Mouse (Mus musculus): ENCODE measurements at regions not wholly inside any gene's neighbourhood (a gene's known extent, or its start where the extent isn't known, plus 50 kb on each side); places are given as distances from the start of the nearest gene placed in this dataset.

DNA sequence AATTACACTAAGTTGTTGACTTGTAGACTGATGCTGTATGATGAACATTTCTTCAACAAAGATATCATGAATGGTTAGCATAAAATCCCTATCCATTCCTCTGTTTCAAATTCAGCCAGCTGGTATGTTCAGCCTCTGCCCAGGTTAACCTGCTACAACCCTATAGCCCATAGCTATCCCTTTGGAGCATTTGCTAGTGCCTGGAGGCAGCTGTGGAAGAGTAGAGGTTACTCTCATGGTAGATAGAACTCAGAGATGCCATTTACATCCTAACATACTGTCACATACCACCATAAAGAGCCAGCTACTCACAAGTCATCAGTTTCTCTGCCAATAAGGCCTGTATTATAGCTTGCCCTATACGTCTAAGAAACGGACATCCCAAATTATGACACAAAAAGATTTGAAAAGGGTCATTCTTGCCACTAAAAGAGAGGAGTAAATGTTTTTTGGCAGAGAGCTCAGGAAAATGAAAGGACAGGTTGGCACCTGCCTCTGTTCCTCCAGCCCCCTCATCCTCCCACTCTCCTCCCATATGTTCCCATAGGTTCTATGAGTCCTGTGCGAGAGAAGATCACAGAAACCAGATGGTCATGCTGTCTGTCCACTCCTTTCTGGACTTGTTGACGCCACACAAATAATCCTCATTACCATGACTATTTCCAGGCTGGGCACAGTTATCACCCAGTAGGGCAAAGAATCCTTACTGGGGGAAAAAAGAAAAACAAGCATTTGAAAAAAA is 156.5 kb upstream of the Ngly1 start:
- in situ Hi-C loops (cut with MboI; ENCODE audit: low pct_unique_long_range_greater_than_20kb), result no loop called here
- DNase-seq (ENCODE audit: low read depth, low spot score) (no peak), ATAC-seq (no peak)
- H3K27me3 ChIP-seq, result no peaks in the 10 kb centered on the region
- ChIA-PET POLR2A (no interaction called here), CTCF (no interaction called here)
- TF ChIP-seq CTCF (IDR thresholded peaks at IDR 0.05), result no peak

DNA sequence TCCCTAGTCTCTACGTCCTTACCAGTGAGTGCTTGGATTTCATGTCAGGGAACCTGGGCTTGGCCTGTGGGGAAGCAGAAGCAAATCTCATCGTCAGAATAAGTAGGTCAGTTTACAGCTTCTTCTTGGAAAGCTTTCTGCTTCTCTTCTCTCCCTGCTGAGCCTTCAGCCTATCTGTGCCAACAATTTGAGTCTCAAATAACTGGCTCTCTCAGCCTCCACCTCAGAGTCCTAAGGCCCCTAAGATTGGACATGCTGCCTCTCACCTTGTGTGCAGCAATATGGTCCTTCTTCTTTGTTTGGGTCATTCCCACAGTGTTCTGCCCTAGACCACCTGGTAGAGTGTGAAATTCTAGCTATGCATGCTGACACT is 156.0 kb upstream of the Ngly1 start:
- DNase-seq (ENCODE audit: low read depth, low spot score), result no peak
- in situ Hi-C loops (cut with MboI; ENCODE audit: low pct_unique_long_range_greater_than_20kb), result no loop called here
- ATAC-seq, result no peak
- no peaks in the 10 kb centered on the region for H3K27me3 ChIP-seq
- POLR2A ChIA-PET, result no interaction called here
- CTCF ChIA-PET, result no interaction called here
- no peak for TF ChIP-seq CTCF (IDR thresholded peaks at IDR 0.05)

DNA sequence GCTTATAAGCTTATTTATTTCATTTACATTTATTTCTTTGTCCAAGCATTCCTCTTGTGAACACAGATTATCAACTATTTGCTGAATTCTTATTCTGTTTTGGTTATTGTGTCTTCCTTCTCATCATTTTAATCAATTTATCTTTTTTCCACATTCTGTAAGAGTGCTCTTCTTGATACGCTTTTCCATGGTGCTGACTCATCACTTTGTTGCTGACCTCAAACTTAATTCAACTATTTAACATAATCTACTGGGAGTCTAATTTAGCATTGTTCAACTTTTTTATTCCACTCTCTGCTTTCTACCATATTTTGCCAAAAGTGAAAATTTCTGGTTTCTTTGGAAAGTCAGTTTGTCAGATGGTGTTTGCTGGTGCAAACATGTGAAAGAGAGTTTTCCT is 139.7 kb upstream of the Ngly1 start:
- DNase-seq (ENCODE audit: low read depth, low spot score) (no peak), ATAC-seq (no peak)
- in situ Hi-C loops (cut with MboI; ENCODE audit: low pct_unique_long_range_greater_than_20kb), result no loop called here
- no peaks in the 10 kb centered on the region for H3K27me3 ChIP-seq
- CTCF ChIA-PET, result no interaction called here
- POLR2A ChIA-PET, result no interaction called here
- no peak for TF ChIP-seq CTCF (IDR thresholded peaks at IDR 0.05)

GRCm38 (mm10) chr14:16132672-16133071 is 116.4 kb upstream of the Ngly1 start:
- no peak for ATAC-seq
- DNase-seq (ENCODE audit: low read depth, low spot score), result no peak
- in situ Hi-C loops (cut with MboI; ENCODE audit: low pct_unique_long_range_greater_than_20kb), result no loop called here
- peaks cover 4% of the 10 kb centered on the region for H3K27me3 ChIP-seq
- TF ChIP-seq CTCF (IDR thresholded peaks at IDR 0.05), result no peak
- CTCF ChIA-PET, result no interaction called here
- POLR2A ChIA-PET, result no interaction called here

- POLR2A ChIA-PET, result no interaction called here
- DNase-seq (ENCODE audit: low read depth, low spot score), result no peak
- CTCF ChIA-PET, result interaction anchor here (1.6 kb wide), 1 partner anchor 9 kb away, joined by 7 read pairs; no protein-coding TSS in a partner anchor
These were observed 115.7 kb upstream of the Ngly1 start for GRCm38 (mm10) chr14:16133410-16133809.

DNA sequence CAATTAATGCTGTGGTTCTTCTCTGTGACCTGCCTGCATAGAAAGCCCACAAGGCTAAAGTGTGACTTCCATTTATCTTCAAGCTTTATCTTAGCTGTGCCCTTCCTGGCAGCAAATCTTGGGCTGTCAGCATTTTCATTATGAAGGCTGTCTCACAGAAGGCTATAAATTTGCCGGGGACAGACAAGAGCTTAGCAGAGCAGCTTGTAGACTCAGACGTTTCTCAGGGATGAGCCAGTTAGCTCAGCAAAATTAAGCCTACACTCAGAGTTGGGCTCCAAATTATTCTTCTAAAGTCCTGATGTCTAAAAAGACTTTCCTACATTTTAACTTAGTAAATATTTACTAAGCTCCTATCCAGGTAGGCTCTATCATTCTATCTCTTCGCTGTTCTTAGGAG is 112.9 kb upstream of the Ngly1 start:
- peaks cover 8% of the 10 kb centered on the region for H3K27me3 ChIP-seq
- TF ChIP-seq CTCF (IDR thresholded peaks at IDR 0.05), result no peak
- CTCF ChIA-PET, result interaction anchor here (0.7 to 2.0 kb wide), 2 partner anchors 69 to 244 kb away, joined by 3 to 4 read pairs; no protein-coding TSS in a partner anchor
- no peak for DNase-seq (ENCODE audit: low read depth, low spot score)
- ATAC-seq, result no peak
- in situ Hi-C loops (cut with MboI; ENCODE audit: low pct_unique_long_range_greater_than_20kb), result no loop called here
- POLR2A ChIA-PET, result no interaction called here

More at GRCm38 (mm10) chr14:16133410-16133809, 115.7 kb upstream of the Ngly1 start:
- in situ Hi-C loops (cut with MboI; ENCODE audit: low pct_unique_long_range_greater_than_20kb), result no loop called here
- peaks cover 8% of the 10 kb centered on the region for H3K27me3 ChIP-seq
- ATAC-seq, result no peak
- TF ChIP-seq CTCF (IDR thresholded peaks at IDR 0.05), result no peak

DNA sequence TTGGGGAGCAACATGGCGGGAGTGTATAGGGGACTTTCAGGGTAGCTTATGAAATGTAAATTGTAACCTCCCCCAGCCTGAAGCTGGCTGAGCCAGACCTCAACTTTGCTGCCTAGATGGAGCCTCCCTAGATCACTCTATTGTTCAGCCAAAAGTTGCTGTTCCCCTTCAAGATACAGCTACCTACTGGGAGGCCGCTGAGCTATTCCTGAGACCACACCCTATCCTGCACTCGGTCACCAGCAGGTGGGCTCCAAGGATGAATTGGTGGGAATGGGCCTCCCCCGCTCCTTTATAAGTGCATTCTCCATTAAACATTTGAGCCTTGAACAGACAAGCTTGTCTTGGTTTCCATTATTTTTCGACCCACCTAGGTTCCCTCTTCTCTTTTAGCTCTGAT is 104.8 kb upstream of the Ngly1 start:
- no peak for DNase-seq (ENCODE audit: low read depth, low spot score)
- ChIA-PET CTCF (no interaction called here), POLR2A (no interaction called here)
- TF ChIP-seq CTCF (IDR thresholded peaks at IDR 0.05), result no peak
- in situ Hi-C loops (cut with MboI; ENCODE audit: low pct_unique_long_range_greater_than_20kb), result no loop called here
- no peaks in the 10 kb centered on the region for H3K27me3 ChIP-seq
- ATAC-seq, result no peak

DNA sequence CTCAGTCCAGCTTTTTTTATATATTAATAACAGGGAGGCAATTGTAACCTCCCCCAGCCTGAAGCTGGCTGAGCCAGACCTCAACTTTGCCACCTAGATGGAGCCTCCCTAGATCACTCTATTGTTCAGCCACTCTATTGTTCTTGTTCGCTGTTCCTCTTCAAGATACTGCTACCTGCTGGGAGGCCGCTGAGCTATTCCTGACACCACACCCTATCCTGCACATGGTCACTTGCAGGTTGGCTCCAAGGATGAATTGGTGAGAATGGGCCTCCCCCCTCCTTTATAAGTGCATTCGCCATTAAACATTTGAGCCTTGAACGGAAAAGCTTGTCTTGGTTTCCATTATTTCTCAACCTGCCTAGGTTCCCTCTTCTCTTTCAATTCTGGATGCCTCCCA is 102.3 kb upstream of the Ngly1 start:
- no peak for ATAC-seq
- ChIA-PET CTCF (no interaction called here), POLR2A (no interaction called here)
- no peak for TF ChIP-seq CTCF (IDR thresholded peaks at IDR 0.05)
- in situ Hi-C loops (cut with MboI; ENCODE audit: low pct_unique_long_range_greater_than_20kb), result no loop called here
- DNase-seq (ENCODE audit: low read depth, low spot score), result no peak
- no peaks in the 10 kb centered on the region for H3K27me3 ChIP-seq

DNA sequence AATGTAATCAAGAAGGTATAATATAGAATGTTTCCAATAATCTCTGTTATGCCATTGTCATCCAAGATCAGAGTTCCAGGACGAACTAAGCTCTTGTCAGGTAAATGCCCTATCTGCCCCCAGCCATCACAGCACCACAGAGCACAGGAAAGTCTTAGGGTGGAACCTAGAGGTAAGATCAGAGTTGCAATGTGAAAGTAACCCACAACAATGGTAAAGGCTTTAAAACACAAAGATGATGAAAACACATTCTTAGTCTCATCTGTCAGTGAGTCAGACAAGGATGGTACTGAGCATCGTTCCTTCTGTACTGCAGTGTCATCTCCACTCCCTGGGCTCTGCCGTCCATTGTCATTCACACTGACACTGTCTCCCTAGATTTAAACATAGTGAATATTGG is 97.3 kb upstream of the Ngly1 start:
- H3K27me3 ChIP-seq, result peaks cover 4% of the 10 kb centered on the region
- in situ Hi-C loops (cut with MboI; ENCODE audit: low pct_unique_long_range_greater_than_20kb), result no loop called here
- CTCF ChIA-PET, result no interaction called here

GRCm38 (mm10) chr14:16152702-16153101 is 96.4 kb upstream of the Ngly1 start:
- in situ Hi-C loops (cut with MboI; ENCODE audit: low pct_unique_long_range_greater_than_20kb), result no loop called here
- POLR2A ChIA-PET, result no interaction called here
- DNase-seq (ENCODE audit: low read depth, low spot score) (no peak), ATAC-seq (no peak)
- TF ChIP-seq CTCF (IDR thresholded peaks at IDR 0.05), result no peak
- peaks cover 4% of the 10 kb centered on the region for H3K27me3 ChIP-seq
- CTCF ChIA-PET, result no interaction called here

More for the DNA sequence above, 97.3 kb upstream of the Ngly1 start:
- DNase-seq (ENCODE audit: low read depth, low spot score), result no peak
- ATAC-seq, result no peak
- no peak for TF ChIP-seq CTCF (IDR thresholded peaks at IDR 0.05)
- POLR2A ChIA-PET, result no interaction called here

GRCm38 (mm10) chr14:16155106-16155505 is 94.0 kb upstream of the Ngly1 start:
- in situ Hi-C loops (cut with MboI; ENCODE audit: low pct_unique_long_range_greater_than_20kb), result no loop called here
- CTCF ChIA-PET, result no interaction called here
- H3K27me3 ChIP-seq, result peaks cover 4% of the 10 kb centered on the region
- POLR2A ChIA-PET, result no interaction called here
- ATAC-seq (no peak), DNase-seq (ENCODE audit: low read depth, low spot score) (no peak)
- no peak for TF ChIP-seq CTCF (IDR thresholded peaks at IDR 0.05)

DNA sequence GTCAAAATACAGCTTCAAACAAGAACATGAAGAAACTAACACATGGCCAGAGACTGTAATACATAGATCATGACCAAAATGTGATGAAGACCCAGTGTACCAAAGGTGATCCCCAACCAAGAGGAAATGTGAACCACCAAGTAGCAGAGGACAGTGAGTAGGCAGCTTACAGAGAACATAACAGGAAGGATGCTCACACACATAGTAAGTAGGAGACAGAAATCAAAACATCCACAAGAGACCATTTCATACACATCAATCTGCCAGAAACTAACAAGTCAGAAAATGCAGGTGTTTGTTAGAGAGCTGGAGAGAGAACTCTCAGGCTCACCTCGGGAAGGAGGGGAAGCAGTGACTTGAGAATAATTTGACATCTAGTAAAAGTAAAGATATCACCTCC is 78.9 kb upstream of the Ngly1 start:
- H3K27me3 ChIP-seq, result peaks cover 6% of the 10 kb centered on the region
- ATAC-seq (no peak), DNase-seq (ENCODE audit: low read depth, low spot score) (no peak)
- in situ Hi-C loops (cut with MboI; ENCODE audit: low pct_unique_long_range_greater_than_20kb), result no loop called here
- ChIA-PET CTCF (no interaction called here), POLR2A (no interaction called here)
- TF ChIP-seq CTCF (IDR thresholded peaks at IDR 0.05), result no peak
